Mouse (Mus musculus) kidney, adult 2 months (tissue): ENCODE measurements around the gene Ift22.

ENCODE experiments used
- CTCF ChIP-seq: fragments of 200-500 bp; conservative IDR thresholded peaks from 2 replicates; pipeline ENCODE4 v1.5.1; 2011; ENCODE audit warnings: low read depth, mild to moderate bottlenecking, control low read depth, low read length, moderate library complexity, mixed read lengths; ENCODE audit not compliant: insufficient read depth, insufficient read length
- POLR2A ChIP-seq: fragments of 200-500 bp; IDR thresholded peaks from one replicate; pipeline ENCODE4 v1.6.1; 2011; ENCODE audit warnings: low read depth, low read length, control low read depth

DNA sequence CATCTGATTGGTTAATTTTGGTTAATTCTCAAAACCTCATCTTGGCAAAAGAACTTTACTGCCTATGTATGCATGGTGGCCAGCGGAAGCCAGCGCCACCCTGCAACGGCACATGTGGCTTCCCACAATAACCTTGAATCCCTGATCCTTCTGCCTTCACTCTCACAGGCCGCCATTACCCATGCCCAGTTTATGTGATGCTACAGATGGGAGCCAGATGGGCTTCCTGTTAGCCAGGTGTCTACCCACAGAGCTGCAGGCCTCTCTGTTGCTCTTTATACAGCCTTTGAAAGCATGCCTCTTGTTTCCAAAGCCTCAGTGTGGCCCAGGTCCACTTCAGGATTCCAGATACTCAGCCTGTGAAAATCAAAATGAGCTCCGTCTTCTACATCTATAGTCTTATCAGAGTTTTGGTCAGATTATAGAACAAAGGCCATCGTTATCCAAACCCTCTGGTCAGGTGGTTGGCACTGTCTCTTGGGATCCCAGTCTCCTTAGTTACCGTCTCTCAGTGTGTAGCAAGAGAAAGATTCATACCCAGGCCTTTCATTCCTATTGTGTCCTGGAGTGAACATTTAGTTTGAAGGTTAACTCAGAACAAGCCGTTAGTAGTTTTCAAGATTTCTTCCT lies 9.8 kb downstream of the Ift22 start:
- TF ChIP-seq POLR2A (no peak), CTCF (no peak)
